Mouse (Mus musculus): ENCODE data around the gene Farp1.
A peak's percentile ranks its signal among the peaks of the same experiment; 100 is the strongest.
"Not testable (repeated sequence)": the region's sequence is repeated elsewhere in the genome, so short reads cannot be mapped to it uniquely, and the experiment has no call there.

Gene Farp1

DNA sequence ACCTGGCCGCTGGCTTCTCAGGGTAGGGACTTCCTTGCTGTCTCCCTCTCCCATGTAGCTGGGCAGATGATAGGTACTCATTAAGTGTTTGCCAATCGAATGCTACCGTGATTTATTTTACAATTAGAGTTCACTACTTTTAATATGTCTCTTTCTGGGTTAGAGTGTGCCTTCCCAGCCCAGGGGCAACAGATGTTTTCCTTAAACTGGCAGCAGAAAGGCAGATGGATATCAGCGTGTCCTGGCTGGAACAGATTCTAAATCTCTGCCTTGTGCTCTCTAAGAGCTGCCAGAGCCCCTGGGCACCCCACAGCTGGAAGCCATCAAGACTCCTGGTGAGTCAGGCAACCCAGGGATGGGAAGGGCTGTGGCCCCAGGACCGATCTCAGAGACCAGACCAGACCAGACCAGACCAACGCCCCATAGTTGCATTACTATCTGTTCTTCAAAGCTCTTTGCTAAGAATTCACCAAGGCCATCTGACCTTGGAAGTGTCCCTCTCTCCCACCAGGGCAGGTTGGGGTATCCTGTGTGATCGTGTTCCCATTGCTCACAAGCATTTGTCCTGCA, 69.8 kb downstream of the Farp1 start:
- no peak for ATAC-seq (ENCODE audit: low TSS enrichment)

DNA sequence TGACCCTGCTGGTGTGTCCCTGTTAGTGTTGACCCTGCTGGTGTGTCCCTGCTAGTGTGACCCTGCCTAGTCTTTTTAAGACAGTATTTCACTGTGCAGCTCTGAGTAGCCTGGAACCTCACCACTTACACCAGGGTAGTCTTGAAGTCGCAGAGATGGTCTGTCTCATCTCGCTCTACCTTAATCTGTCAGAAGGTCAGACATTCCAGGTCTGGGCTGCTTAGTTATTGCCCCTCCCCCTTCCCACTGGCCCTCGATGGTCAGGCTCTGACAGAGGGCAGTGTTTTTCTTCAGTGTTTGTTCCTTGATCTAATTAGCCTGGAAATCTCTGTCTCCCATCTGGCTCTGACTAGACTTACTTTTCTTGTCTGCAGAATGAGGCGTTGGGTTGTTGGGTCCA, 71.9 kb downstream of the Farp1 start:
- no peak for ATAC-seq (ENCODE audit: low TSS enrichment)

DNA sequence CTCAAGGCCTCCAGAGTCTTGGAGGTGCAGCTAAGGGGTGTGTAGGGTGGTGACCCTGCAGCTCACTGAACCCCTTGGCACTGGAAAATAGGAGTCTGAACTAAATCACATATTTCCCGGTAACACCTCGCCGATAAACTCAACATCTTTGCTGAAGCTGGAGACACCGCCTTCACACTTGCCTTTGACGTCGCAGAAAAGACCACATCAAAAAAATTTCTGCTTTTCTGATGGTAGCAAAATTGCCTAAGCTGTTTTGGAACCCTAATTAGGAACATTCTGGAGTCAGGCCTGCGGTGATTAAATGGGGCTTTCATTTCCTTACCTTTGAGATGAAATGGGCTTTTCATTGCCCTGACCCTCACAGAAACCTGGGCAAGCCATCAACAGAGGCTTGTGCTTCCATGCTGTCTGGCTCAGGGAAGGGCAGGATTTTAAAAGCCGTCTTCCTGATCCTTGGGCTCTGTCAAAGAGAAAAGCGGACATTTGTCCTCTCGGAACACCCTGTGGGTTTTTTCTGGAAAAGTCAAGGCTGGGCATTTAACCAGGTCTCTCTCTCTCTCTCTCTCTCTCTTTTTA, 72.8 kb downstream of the Farp1 start:
- ATAC-seq (ENCODE audit: low TSS enrichment): no peak

GRCm38 (mm10) chr14:121108439-121109115, 73.6 kb downstream of the Farp1 start:
- no peak for ATAC-seq (ENCODE audit: low TSS enrichment)

- no peak for ATAC-seq (ENCODE audit: low TSS enrichment)
Observed at GRCm38 (mm10) chr14:121109116-121109504, 74.1 kb downstream of the Farp1 start.

- no peak for ATAC-seq (ENCODE audit: low TSS enrichment)
Observed at GRCm38 (mm10) chr14:121110492-121111267, 75.7 kb downstream of the Farp1 start.

DNA sequence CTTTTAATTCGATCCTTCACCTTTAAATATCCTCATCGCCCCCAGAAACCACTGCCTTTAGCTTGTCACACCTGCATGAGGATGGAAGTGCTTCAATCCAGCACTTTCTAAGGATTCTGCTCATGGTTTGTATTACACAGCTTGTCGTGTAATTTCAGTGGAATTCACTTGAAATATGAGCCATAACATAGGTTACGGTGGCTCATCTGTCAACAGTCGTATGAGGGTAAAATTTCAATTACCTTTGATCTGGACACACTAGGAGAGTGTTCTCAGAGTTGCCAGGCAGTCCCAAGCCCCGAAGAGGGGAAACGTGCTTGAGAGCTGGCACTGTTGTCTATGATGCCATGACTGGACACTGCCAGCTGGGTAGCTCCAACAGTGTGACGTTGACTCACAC, 77.1 kb downstream of the Farp1 start:
- no peak for ATAC-seq (ENCODE audit: low TSS enrichment)

DNA sequence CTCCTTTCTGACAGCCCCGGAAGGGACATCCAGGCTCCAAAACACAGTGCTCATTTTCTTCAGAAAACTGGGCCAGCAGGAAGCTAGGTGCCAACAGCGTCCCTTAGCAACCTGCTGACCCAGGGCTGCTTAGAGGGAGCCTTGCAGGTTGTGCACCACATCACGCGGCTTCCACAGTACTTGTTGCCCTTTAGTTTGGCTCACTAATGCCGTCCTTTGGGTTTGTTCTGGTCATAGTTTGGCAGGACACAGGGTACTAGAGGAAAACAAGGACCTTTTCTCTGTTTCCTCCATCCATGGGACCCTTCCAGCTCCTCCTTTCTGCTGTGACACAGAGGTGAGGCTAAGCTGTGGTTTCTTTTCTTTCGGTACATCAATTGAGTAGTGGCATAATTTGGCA, 78.8 kb downstream of the Farp1 start:
- peak; percentile 71 for ATAC-seq (ENCODE audit: low TSS enrichment)

DNA sequence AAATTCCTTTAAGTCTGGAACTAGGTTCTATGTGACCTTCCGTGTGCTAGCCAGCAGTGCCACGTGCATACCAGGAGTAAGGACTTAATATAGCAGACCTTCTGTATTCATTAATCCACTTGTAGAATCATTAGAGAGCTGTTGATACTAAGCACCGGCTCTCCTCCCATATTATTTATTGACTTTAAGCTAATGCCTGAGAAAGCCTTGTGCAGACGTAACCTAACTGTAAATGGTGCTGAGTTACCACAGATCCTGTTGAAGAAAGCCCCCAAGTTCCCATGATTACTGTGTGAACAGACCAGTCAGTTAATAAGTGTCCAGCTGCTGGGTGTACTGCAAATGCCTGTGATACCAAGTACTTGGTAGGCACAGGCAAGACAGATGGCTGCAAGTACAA, 81.7 kb downstream of the Farp1 start:
- ATAC-seq (ENCODE audit: low TSS enrichment): no peak

GRCm38 (mm10) chr14:121118860-121119259, 83.9 kb downstream of the Farp1 start:
- no peak for ATAC-seq (ENCODE audit: low TSS enrichment)

- ATAC-seq (ENCODE audit: low TSS enrichment): no peak
Observed at GRCm38 (mm10) chr14:121121664-121122063, 86.7 kb downstream of the Farp1 start.

DNA sequence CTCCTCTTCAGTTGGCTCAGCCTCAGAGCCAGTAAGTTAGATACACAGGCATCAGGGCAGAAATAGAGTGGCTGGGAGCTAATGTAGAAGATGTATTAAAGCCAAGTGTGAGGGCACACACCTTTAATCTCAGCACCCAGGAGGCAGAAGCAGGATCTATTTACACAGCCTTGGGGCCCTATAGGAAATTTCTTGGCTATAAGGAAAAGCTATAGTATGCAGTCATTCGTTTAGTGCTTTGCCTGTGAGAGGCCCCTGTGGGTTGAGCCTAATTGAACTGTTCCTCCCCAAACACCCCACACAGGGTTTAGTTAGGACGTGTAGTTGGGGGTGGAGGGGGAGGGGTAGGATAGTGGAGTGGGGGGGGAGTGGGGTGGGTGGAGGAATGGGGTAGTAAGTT, 87.9 kb downstream of the Farp1 start:
- ATAC-seq (ENCODE audit: low TSS enrichment): no peak; the same call in 1 of the 2 replicates

- ATAC-seq (ENCODE audit: low TSS enrichment): peak; percentile 29
Observed at GRCm38 (mm10) chr14:121124409-121125010, 89.5 kb downstream of the Farp1 start.

DNA sequence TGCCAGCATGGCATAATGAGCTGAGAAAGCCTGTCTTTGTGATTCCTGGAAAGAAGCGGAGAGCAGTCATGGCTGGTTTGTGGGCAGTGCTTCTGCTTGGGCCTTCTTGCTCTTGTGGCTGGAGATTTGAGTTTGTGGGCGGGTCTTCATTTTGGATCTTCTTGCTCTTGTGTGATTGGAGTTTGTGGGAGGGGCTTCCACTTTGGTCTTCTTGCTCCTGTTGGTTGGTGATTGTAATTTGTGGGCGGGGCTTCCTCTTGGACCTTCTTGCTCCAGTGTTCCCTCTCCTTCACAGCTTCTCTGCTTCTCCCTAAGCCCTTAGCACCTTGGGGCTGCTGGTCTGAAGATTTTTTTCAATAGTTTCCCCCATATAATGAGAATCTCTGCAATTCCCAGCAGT, 90.7 kb downstream of the Farp1 start:
- ATAC-seq (ENCODE audit: low TSS enrichment): no peak

GRCm38 (mm10) chr14:121126291-121126690, 91.3 kb downstream of the Farp1 start:
- ATAC-seq (ENCODE audit: low TSS enrichment): no peak

DNA sequence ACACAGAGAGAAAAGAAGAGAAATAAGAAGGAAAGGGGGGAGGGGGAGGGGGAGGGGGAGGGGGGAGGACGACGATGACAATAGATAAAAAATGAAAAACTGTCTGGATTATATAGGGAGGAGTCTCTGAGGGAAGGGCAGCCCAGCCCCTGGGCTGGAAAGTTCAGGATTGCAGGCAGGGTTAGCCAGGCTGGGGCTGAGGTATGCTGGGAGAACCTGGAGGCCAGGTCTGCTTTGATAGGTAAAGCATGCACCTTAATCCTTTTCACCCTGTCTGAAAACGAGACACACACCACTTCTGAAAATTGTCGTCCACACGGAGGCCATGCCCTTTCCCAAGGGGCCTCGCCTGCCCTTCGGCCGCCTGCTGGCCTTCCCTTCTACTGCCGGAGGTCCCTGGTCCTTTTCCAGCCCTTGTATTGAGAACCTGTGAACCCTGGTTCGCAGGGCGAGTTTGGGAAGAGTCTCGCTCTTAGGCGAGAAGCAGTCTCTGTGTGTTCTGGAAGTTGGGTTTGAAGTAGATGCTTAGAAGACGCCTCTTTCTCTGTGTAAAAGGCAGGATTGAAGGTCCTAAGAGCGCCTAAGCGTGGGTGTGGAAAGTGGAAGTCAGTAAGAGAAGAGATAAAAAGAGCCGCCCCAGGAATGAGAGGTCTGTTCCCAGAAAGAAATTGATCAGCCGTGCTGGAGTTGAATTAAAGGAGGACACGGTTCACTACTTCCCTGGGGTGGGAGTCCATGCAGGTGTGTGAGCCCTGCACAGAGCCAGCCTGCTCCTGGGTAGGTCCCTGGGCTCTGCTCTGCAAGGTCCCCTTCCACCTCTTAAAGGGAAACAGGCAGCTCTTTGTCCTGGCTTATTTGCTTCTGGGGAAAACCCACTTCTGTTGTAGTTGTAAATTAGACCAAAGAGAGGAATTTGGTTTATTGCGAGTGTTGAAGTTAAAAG, 94.1 kb downstream of the Farp1 start:
- no peak for ATAC-seq (ENCODE audit: low TSS enrichment)

GRCm38 (mm10) chr14:121130351-121130750, 95.4 kb downstream of the Farp1 start:
- not testable (repeated sequence) for ATAC-seq (ENCODE audit: low TSS enrichment)

DNA sequence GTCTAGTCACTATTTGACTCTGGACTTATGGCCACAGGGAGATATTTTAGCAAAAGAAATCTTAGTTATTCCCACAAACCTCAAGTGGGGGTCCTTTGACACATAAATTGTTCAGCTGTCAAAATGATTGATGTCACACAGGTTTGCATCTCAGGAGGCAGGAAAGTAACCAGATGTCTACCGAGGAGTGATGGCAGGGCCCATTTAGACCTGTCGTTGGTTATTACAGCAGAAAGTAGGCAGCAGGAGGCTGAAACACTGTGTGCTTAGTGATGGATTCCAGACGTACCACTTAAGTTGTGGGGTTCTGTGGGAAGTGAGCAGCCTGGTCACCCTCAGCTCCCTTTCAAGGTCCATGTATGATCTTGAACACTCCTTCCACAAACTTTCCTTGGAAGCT, 99.4 kb downstream of the Farp1 start:
- ATAC-seq (ENCODE audit: low TSS enrichment): no peak

- no peak for ATAC-seq (ENCODE audit: low TSS enrichment)
Observed at GRCm38 (mm10) chr14:121143831-121144455, 108.9 kb downstream of the Farp1 start.

DNA sequence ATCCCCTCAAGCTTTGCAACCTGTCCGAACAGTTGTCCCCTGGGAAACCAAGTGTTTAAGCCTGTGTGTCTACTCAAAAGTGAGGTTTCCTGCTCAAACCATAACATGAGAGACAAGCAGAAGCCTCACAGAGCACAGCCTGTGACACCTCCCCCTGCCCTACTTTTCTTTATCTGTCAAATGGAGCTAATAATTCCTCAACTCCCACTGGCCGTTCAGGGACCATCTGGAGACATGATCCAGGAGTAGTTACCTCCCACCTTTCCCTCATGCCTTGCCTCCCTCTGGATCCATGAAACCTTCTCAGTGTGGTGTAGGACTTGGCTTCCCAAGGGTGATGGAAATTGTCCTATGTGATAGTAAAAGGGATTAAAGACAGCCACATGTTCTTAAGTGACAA, 109.5 kb downstream of the Farp1 start:
- ATAC-seq (ENCODE audit: low TSS enrichment): 0 out of 2 replicates have a peak, but pooled peaks have one; percentile 16

DNA sequence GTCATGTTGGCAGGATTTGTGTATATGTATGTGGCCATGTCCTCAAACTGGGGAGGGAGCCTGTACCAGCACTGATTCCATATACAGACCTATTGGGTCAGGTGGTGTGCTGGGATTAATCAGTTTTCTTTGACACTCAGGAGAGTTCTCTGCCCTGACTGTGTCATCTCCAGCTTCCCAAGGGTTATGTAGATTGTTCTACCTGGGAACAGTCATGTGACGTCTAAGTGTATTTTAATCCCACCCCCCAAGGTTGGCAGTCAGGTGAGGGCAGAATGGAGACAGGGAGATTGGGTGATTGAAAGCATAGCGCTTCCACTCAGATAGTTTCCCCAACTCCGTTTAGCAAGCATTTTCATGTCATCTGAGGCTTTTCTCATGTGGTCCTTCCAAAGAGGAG, 110.3 kb downstream of the Farp1 start:
- no peak for ATAC-seq (ENCODE audit: low TSS enrichment)
